Mouse (Mus musculus) spleen, embryonic (tissue): Measurements from ENCODE around the gene Defa33.
"Not testable (repeated sequence)": the region's sequence is repeated elsewhere in the genome, so short reads cannot be mapped to it uniquely, and the experiment has no call there.

Source experiments
- CTCF ChIA-PET: fragments of 350-600 bp; sonication (Branson Sonifier 250); formaldehyde crosslinking; loops from one replicate; lab custom pipeline; 2022; lab: Charles Lee

The Defa33 gene

DNA sequence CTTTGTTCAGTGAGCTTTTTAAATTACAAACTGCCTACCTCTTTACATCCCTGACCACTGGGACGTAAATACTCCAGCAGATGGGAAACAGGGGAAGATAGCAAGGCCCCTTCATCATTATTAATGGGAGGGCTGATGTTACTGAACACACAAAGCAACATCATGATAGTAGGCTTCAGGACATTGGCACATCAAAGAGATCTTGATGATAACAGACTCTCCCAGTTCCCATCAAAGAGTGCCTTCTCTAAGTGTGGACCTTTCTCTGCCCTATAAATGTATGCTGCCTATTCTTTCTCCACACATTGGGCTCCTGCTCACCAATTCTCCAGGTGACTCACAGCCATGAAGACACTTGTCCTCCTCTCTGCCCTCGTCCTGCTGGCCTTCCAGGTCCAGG is at the start of gene Defa33:
Gene Defa33, plus strand, starts transcription at position 301 of the 400 bp plus-strand sequence.
- CTCF ChIA-PET: not testable (repeated sequence)

DNA sequence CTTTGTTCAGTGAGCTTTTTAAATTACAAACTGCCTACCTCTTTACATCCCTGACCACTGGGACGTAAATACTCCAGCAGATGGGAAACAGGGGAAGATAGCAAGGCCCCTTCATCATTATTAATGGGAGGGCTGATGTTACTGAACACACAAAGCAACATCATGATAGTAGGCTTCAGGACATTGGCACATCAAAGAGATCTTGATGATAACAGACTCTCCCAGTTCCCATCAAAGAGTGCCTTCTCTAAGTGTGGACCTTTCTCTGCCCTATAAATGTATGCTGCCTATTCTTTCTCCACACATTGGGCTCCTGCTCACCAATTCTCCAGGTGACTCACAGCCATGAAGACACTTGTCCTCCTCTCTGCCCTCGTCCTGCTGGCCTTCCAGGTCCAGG is 13.4 kb upstream of the Defa33 start, which contains the start of gene Defa2:
Gene Defa2, plus strand, starts transcription at position 301 of the 400 bp plus-strand sequence.
- CTCF ChIA-PET: not testable (repeated sequence)

- CTCF ChIA-PET: not testable (repeated sequence)
These were observed 35.5 kb downstream of the Defa33 start, which contains the start of gene Defa36 for GRCm38 (mm10) chr8:21427111-21427510. Gene Defa36, plus strand, starts transcription at chr8:21427411.
